Mouse (Mus musculus): ENCODE results near the gene 1700020D05Rik.
A peak's percentile ranks its signal among the peaks of the same experiment; 100 is the strongest.

1700020D05Rik gene

DNA sequence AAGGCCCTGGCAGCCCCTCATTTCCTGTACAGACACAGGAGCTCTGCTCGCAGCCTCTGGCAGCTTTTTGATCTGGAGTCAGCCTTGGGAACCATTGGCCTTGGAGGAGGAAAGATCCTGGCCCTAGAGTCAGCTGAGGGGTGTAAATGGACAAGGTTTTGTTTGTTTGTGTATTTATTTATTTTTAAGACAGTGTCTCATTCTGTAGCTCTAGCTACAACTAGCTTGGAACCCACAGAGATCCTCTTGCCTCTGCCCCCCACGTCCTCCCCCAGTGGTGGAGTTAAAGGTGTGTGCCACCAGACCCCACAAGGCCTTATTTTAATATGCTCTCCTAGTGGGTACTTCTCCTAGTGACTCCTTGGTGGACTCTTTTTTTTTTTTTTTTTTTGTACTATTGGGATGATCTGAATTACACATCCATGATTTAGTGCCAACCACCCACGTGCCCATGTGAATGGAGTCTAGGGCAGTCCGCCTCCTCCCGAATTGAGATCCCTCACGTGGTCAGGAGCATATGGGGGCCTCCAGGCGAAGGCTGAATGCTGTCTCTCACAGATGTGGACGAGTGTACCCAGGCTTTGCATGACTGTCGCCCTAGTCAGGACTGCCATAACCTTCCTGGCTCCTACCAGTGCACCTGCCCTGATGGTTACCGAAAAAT is 26.5 kb downstream of the 1700020D05Rik start:
- no peak for DNase-seq (ENCODE audit: extremely low spot score, low spot score)

DNA sequence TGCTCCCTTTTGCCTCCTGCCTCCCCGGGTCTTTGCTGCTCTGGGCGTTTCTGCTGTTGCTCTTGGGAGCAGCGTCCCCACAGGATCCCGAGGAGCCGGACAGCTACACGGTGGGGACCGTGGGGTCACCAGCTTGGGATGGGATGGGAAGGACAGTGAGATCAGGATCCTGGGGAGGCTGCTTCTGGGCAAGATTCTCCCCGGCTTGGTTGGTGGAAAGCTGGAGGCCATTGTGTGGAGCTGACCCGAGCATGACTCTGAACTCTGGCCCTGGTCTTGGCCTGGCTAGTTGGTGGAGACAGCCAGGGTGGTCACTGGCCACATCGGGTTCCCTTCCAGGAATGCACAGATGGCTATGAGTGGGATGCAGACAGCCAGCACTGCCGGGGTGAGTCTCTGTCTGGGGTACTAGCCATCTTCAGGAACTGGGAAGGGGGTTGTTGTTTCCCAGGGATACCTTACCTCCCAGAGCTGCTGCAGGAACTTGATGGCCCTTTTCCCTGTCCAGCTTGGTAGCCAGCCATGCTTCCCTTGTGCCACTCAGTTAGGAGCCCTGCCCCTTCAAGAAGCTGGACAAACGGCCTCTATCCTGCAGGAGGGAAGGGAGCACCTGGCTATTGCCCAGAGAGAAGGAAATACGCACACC is 28.4 kb downstream of the 1700020D05Rik start:
- no peak for DNase-seq (ENCODE audit: extremely low spot score, low spot score)

DNA sequence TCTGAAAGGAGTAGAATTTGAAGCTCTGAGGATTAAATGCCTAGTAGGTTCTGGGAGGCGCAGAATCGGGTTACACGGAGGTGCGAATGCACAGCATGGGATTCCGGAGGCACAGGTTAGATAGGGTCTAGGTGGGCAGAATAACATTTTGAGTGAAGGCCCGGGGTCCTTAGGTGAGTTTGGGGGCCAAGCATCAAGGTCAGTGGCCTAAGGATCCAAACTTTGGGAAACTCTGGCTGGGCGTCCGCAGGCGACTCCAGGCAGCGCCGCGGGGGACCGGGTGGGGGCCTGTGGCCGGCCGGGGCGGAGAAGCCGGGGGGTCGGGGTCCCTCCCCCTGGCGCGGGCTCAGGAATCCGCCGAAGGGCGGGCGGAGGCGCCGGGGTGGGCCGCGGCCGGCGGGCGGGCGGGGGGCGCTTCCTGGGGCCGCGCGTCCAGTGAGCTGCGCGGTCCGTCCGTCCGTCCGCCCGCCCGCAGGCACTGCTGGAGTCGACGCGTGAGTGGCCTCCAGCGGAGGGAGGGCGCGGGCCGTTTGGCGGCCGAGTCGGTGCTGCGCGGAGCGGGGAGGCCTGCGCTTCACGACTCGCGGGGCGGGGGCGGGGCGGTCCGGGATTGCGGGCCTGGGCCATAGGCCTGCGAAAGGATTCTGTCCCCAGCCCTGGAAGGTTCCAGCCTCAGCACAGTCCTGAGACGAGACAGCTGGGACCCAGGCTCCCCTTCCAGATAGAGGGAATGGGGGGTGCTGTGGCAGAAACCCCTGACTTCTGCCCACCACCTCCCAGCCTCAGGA is 29.1 kb downstream of the 1700020D05Rik start:
- peak; percentile 67 for DNase-seq (ENCODE audit: extremely low spot score, low spot score)

DNA sequence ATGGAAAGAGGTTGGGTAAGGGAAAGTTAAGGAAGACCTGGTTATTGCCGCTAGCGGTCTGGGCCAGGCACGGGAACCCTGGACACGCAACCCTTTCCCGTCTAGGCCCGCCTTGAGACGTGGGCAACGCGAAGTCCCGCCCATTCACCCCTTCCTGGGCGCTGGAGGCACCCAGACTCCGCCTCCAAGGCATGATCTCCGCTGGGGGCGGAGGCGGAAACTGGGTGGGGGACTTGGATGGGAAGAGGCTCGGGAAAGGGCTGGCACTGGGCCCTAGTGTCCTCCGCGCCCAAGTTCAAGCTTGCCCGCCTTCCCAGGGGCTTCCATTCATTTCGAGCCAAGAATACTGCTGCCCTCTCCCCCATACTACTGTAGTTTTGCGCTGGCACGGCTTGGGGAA is 29.9 kb downstream of the 1700020D05Rik start, which contains the start of gene Efemp2:
Efemp2 (plus strand) TSS at position 235 of the 400 bp plus-strand sequence.
- DNase-seq (ENCODE audit: extremely low spot score, low spot score): peak; percentile 75

DNA sequence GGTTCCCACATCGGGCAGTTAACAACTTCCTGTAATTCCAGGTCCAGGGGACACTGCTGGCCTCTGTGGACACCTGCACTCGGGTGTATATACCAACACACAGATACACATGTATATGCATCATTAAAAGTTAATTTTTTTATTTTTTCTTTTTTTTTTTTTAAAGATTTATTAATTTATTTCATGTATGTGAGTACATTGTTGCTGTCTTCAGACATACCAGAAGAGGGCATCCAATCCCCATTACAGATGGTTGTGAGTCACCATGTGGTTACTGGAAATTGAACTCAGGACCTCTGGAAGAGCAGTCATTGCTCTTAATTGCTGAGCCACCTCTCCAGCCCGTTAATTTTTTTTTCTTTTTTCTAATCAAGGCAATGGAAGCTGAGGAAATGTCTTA is 30.7 kb downstream of the 1700020D05Rik start:
- DNase-seq (ENCODE audit: extremely low spot score, low spot score): no peak

DNA sequence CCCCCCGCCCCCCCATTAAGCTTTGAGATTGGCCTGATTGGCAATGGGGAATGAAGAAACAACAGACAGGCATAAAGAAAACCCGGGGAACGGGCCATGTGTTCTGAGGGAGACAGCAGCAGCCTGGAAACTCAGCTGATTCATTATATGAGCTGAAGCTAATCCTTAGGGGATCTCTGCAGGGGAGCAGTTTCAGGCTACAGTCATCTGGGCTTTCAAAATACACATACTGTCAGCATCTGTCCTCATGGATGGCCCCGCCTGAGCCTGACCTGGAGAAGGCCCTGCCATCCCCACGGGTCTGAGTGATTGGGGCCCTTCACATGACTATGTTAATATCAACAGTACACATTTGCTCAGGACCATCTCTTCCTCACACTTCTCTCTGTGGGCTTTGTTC is 31.7 kb downstream of the 1700020D05Rik start:
- DNase-seq (ENCODE audit: extremely low spot score, low spot score): no peak

DNA sequence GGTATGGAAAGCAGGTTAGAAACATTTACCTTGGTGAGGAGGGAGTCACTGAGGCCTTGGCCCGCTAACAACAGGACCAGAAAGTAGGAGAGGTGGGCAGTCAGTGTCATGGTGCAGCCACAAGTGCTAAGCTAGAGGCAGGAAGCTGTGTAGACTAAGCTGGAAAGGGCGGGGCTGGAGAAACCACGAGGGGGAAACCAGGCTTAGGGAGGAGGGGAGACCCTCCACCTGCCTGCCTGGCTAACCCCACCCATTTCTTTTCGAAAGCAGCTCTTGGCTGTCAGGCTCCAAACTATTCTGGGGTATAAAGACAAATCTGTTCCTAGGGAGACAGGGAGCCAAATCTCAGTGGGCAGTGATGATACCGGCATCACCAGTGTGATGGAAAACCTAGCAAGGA is 35.2 kb downstream of the 1700020D05Rik start, which contains the start of gene Ctsw:
Ctsw (minus strand) TSS at position 134 of the 400 bp plus-strand sequence.
- DNase-seq (ENCODE audit: extremely low spot score, low spot score): no peak

DNA sequence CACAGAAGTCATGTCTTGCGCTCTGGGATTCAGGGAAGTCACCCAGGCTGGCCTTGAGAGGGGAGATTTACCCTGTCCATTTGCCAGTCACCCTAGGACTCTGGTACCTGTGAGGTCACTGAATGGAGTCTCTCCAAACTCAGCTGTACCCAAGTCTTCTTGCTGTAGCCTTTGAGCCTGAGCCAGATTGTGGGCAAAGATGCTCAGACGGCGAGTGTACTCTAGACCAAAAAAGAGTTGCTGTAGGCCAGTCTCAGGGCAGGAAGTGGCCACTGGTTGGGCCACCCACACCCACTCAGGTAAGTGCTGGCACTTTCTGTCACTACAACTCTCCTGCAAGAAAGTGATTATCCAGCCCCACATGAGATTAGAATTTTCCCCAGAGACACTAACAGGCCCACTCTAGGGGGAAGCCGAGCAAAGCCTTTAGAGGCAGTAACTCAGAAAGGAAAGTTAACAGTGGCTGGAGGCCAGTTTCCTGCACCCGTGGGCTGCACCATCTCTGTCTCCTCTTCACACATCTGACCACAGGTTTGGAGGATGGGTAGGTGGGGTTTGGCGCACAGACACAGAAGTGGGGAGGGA is 36.6 kb downstream of the 1700020D05Rik start:
- DNase-seq (ENCODE audit: extremely low spot score, low spot score): no peak

DNA sequence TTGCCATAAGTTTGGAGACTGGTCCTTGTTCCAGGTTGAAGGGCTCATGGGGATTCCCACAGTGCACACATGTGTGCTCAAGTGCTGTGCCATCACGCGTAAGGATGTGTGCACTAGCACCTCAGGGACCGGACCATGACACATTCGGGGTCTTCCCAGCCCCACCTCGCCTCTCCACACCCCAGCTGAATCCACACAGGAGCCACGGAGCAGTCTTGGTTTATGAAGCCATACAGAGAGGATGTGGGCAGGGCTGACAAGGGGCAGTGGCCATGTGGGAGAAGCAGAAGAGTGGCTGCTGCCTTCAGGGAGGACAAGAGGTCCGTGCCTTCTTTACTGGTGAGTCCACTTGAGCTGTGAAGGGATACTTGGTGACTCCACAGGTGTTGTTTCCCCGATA is 38.5 kb downstream of the 1700020D05Rik start:
- DNase-seq (ENCODE audit: extremely low spot score, low spot score): no peak

DNA sequence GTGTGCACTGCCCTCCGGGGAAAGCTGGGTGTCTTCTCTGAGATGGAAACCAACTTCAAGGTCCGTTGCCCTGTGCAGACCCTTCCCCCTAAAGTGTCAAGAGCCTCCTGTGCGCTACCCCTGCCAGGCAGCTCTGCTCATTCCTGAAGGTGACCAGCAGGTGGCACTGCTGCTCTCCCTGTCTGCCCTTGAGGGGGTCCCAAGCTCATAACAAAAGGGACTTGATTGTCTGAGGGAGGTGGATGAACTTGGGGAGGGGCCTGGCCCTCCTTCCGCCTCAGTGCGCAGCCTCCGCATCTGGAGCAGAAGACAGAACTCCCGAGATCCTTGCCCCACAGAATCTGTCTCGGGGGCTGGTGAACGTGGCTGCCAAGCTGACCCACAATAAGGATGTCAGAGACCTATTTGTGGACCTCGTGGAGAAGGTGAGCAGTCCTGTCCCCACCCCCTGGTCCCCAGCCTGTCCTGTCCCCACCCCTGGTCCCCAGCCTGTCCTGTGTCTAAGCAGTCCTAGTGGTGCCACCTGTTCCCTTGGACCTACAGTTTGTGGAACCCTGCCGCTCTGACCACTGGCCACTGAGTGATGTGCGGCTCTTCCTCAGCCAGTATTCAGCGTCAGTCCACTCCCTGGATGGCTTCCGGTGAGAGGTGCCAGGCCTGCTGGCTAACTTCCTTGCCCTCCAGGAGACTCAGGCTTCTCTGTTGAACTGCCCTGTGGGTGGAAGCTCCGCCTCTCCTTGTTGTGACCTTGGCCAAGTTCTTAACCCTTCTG is 39.6 kb downstream of the 1700020D05Rik start:
- DNase-seq (ENCODE audit: extremely low spot score, low spot score): peak; percentile 76

DNA sequence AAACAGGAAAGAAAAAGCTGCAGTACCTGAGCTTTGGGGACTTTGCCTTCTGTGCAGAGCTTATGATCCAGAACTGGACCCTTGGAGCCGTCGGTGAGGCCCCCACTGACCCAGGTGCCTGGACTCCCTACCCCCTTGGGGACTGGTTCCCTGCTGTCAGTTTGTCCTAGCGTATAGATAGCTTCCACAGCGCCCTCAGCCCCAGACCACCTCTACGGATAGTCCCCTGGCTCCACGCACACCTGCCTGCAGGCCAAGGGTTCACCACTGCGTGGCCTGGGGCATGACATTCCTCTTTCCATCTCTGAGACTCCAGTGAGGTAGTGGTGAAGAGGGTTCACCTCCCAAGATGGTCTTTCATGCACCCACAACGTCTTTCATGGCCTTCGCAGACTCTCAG is 40.4 kb downstream of the 1700020D05Rik start:
- no peak for DNase-seq (ENCODE audit: extremely low spot score, low spot score)

DNA sequence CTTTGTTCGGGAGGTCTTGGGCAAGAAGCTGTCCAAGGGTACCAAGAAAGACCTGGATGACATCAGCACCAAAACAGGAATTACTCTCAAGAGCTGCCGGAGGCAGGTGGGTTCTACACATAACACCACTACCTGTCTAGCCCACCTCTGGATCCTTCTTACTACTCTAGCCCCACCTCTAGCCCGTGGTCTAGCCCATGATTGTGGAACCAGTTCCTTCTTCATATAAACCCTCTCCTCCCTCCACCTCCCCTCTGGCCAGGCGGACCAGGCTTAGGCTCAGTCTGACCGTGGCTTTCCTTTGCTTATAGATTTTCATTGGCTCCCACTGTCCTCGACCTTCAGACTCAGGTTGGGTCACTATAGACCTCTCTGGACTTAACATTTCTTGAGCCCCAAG is 42.2 kb downstream of the 1700020D05Rik start:
- DNase-seq (ENCODE audit: extremely low spot score, low spot score): no peak

DNA sequence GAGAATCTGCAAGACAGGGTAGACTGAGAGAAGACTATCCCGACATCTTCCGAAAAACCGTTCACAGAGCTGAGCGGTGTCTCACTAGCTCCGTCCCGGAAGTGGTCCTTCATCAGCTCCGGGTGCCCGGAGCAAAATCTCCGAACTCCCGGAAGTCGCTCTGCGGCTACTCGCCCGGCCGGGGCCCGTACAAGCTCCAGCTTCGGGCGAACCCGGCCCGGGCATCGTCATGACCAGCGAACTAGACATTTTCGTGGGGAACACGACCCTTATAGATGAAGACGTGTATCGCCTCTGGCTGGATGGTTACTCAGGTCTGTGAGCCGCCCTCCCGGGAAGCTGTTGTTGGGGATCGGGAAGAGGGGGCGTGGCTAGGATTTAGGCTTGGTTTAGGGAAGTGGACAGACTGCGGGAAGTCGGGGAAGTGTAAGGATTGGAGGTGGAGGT is 43.1 kb downstream of the 1700020D05Rik start, which contains the start of gene Fibp:
Fibp (plus strand) TSS at position 151 of the 447 bp plus-strand sequence.
- peak; percentile 95 for DNase-seq (ENCODE audit: extremely low spot score, low spot score)

DNA sequence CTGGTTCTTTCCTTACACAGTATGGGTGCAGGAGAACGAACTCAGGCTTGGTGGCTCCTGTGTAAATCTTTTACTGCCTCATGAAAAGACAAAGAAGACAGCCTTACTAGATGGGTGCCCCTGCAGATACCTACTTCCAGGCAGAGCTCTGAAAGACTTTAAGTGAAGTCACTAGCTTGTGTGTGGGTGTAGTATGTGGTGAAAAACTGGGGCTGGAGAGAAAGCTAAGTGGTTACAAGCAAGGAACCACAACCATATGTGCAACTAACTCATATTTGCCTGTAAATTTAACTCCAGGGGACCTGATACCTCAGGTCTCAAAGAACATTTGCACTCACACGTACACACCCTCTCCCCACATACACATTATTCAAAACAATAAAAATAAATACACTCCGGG is 43.7 kb downstream of the 1700020D05Rik start:
- no peak for DNase-seq (ENCODE audit: extremely low spot score, low spot score)

DNA sequence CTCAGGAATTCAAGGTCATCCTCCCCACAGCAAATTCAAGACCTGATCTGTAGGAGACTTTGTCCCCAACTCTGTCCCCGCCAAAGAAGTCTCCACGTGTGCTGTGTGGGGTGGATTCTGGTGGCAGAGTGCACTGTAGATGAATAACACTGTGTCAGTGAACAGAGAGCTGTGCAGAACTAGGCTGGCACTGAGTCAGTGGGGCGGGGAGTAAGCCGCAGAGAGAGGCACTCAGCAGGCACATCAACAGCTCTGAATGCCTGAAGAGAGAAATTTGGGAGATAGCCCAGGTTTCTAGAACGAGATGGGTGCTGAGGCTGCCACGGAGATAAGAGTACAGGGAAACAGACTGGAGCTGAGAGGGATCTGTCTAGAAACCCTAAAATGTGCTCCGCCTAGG is 44.6 kb downstream of the 1700020D05Rik start:
- no peak for DNase-seq (ENCODE audit: extremely low spot score, low spot score)

DNA sequence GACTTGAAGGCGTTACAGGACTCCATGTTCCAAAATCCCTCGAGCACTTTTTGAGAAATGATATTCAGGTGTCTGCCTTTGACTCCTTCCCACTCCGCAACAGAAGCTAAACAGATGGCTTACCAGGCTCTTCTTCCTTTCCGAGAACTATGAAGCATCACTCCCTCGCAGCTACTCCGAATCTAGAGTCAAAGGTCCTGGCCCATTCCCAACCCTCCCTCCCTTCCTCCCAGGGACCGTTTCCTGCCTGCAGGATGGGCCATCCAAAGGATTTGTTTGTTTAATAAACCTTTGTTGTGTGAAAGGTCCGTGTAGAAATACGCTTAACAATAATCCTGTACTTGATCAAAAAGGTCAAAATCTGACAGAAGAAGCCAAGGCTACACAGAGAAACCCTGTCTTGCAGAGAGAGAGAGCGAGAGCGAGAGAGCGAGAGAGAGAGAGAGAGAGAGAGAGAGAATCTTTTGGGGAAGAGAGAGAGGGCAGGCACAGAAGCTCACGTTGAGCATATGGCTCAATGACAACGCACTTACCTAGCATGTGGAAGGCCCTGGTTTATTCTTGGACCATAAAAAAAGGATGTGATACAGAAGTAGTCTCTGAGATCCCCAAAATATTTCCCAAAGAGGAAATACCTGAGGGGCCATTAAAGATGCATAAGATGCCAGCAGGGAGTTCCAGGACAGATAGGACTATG is 45.7 kb downstream of the 1700020D05Rik start, which contains the start of gene Ccdc85b:
Ccdc85b (minus strand) TSS at position 149 of the 697 bp plus-strand sequence.
- no peak for DNase-seq (ENCODE audit: extremely low spot score, low spot score)

DNA sequence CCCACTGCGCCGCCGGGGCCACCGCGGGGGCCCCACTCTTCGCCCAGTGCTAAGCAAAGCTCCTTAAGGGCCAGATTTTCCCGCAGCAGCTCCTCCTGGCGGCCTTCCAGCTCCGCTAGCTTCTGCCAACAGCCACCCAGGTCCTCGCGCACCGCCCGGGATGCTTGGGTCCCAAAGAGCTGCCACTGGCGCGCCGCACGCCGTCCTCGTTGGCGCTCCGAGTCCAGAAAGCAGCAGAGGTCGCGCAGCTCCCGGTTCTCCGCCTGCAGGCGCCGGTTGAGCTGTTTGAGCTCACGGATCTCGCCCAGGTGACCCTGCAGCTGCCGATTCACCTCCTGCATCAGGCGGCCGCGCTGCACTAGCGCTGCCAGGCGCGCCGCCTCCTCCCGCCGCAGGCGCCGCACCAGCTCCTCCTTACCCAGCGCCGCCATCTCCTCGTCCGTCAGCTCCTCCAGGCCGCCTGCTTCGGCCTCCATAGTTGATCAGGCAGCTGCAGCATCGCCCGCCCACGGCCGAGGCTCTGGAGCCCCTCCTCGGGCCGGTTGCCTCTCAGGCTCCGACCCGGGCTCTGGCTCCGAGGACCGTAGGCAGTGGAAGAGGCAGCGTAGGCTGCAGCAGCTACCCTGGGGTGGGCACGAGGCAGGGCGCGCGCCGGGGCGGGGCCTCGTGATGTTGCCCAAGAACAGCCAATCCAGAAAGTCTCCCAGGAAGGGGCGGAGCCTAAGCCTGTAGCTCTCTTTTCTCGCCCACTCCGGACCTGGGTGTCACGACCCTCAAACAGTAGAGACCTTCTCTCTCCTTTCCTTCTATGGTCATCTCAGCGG is 46.5 kb downstream of the 1700020D05Rik start:
- peak; percentile 95 for DNase-seq (ENCODE audit: extremely low spot score, low spot score)

DNA sequence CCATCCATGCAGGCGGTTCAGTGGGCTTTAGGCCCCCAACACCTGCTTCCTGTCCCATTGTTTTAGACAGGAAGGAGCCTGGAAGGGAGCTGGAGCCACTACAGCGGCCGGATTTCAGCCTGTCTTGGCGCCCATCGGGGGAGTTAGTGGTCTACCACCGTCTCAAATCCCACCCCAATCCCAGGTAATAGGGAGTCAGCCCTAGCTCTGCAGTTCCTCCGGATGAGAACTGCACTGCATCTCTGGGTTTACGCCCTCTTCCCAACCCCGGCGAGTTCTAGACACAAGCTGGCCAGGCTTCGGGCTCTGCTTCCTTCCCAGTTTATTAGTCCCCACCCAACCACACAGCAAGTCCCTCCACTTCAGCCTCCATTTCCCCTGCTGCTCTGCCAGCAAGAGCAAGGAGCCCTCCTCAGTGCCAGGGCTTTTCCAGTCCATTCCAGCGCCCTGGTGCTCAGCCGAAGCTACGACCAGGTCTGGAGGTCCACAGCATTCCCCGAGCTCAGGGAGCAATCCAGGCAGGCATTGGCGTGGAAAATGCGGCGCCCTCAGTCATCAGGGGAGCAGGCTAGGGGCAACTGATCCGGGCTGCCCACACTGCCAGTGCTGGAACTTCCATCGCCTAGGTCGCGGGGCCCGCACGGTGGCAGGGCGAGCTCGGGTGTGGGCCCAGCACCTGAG is 47.2 kb downstream of the 1700020D05Rik start:
- DNase-seq (ENCODE audit: extremely low spot score, low spot score): peak; percentile 24

DNA sequence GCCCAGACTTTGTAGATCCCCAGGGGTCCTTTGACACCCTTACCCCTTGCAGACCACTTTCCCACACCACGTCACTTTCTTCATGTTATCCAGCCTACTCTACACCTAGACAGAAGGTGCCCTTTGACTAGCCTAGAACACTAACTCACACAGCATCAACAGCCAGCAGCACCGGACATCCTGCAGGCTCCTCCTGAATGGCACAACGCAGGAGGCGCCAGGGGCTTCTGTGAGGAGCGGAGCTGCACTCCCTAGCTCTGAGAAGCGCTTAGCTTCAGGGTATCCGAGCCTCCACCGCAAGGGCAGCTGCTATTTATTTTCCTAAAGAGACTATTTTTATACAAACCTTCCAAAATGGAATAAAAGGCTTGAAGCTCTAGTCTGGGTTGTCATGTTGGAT is 48.0 kb downstream of the 1700020D05Rik start:
- DNase-seq (ENCODE audit: extremely low spot score, low spot score): no peak
